Mouse (Mus musculus) ES-Bruce4 (cell line): ENCODE measurements around the gene Stmn1. TPM values are rescaled to one million over a fixed set of nuclear protein-coding genes. Genes with fewer than 3 reads are reported as not detected.
"Not testable (repeated sequence)": the region's sequence is repeated elsewhere in the genome, so short reads cannot be mapped to it uniquely, and the experiment has no call there.

ENCODE experiments used
- H3K27ac ChIP-seq: 2 replicates; pipeline ENCODE4 v1.5.1; 2012; ENCODE audit warnings: low read length, inconsistent platforms; ENCODE audit not compliant: insufficient read depth
- H3K27me3 ChIP-seq: 2 replicates; pipeline ENCODE4 v1.6.1; 2012; ENCODE audit warnings: mild to moderate bottlenecking, low read length, inconsistent platforms; ENCODE audit not compliant: control insufficient read depth, poor library complexity, insufficient read depth, severe bottlenecking
- H3K36me3 ChIP-seq: 2 replicates; pipeline ENCODE4 v1.6.1; 2012; ENCODE audit warnings: inconsistent platforms, mild to moderate bottlenecking, low read length, moderate library complexity; ENCODE audit not compliant: control insufficient read depth, poor library complexity, insufficient read depth, severe bottlenecking
- H3K4me1 ChIP-seq: one replicate; pipeline ENCODE4 v1.8.1; 2011; ENCODE audit warnings: low read length; ENCODE audit not compliant: control insufficient read depth, insufficient read depth
- H3K4me3 ChIP-seq: 2 replicates; pipeline ENCODE4 v1.5.1; 2011; ENCODE audit warnings: low read depth, mild to moderate bottlenecking, low read length
- H3K9ac ChIP-seq: 2 replicates; pipeline ENCODE4 v1.6.1; 2012; ENCODE audit warnings: low read depth, mild to moderate bottlenecking, inconsistent platforms; ENCODE audit not compliant: poor library complexity, severe bottlenecking
- H3K9me3 ChIP-seq: replicated peaks from 2 replicates; pipeline ENCODE4 v1.6.1; 2012; ENCODE audit warnings: mild to moderate bottlenecking, low read length, inconsistent platforms; ENCODE audit not compliant: control insufficient read depth, poor library complexity, insufficient read depth, severe bottlenecking
- CTCF ChIP-seq: IDR thresholded peaks from one replicate; pipeline ENCODE4 v1.8.1; 2011; ENCODE audit warnings: low read depth, low read length
- EP300 ChIP-seq: IDR thresholded peaks from 2 replicates; pipeline ENCODE4 v1.6.1; 2011; ENCODE audit warnings: low read depth, low read length; ENCODE audit not compliant: insufficient read depth
- POLR2A ChIP-seq: IDR thresholded peaks from one replicate; pipeline ENCODE4 v1.8.1; 2011; ENCODE audit warnings: low read length; ENCODE audit not compliant: insufficient read depth
- polyA plus RNA-seq: library from polyadenylated mRNA; stranded (reverse); fragments of >200 nt; gene quantifications from 2 replicates; pipeline ENCODE4 v1.2.4, GENCODE M21; 2011; ENCODE audit warnings: low read depth; ENCODE audit not compliant: missing spikeins, insufficient read depth, insufficient read length

The Stmn1 gene
- polyA plus RNA-seq, 1 experiment, result 270 TPM

- no peak for TF ChIP-seq POLR2A
- no peak for TF ChIP-seq EP300
- TF ChIP-seq CTCF, result no peak
- no peaks in the 10 kb centered on the region for H3K9me3 ChIP-seq
- no peak overlapping the region for H3K27ac ChIP-seq
- H3K4me3 ChIP-seq, result no peak overlapping the region
- no peak overlapping the region for H3K9ac ChIP-seq
- no peaks in the 10 kb centered on the region for H3K4me1 ChIP-seq
- no peaks in the 10 kb centered on the region for H3K36me3 ChIP-seq
- no peaks in the 10 kb centered on the region for H3K27me3 ChIP-seq
These were observed 16.1 kb downstream of the Stmn1 start for GRCm38 (mm10) chr4:134484231-134484630.

- Histone ChIP-seq H3K9me3 (no peaks in the 10 kb centered on the region), H3K4me1 (no peaks in the 10 kb centered on the region), H3K4me3 (no peak overlapping the region), H3K9ac (no peak overlapping the region), H3K27ac (no peak overlapping the region), H3K36me3 (no peaks in the 10 kb centered on the region), H3K27me3 (no peaks in the 10 kb centered on the region)
- TF ChIP-seq CTCF (no peak), POLR2A (no peak), EP300 (no peak)
These were observed 17.2 kb downstream of the Stmn1 start for GRCm38 (mm10) chr4:134485151-134485900.

- Histone ChIP-seq H3K4me3 (no peak overlapping the region), H3K9ac (no peak overlapping the region), H3K27me3 (no peaks in the 10 kb centered on the region), H3K4me1 (no peaks in the 10 kb centered on the region), H3K9me3 (no peaks in the 10 kb centered on the region), H3K27ac (no peak overlapping the region), H3K36me3 (no peaks in the 10 kb centered on the region)
- no peak for TF ChIP-seq POLR2A
- TF ChIP-seq EP300, result no peak
- TF ChIP-seq CTCF, result no peak
These were observed 20.1 kb downstream of the Stmn1 start for GRCm38 (mm10) chr4:134488211-134488610.

- Histone ChIP-seq H3K4me3 (no peak overlapping the region), H3K4me1 (peaks cover under 1% of the 10 kb centered on the region), H3K9ac (no peak overlapping the region), H3K27ac (no peak overlapping the region), H3K27me3 (no peaks in the 10 kb centered on the region), H3K36me3 (no peaks in the 10 kb centered on the region), H3K9me3 (no peaks in the 10 kb centered on the region)
- TF ChIP-seq CTCF, result no peak
- TF ChIP-seq EP300, result no peak
- no peak for TF ChIP-seq POLR2A
These were observed 22.0 kb downstream of the Stmn1 start for GRCm38 (mm10) chr4:134489986-134490665.

- Histone ChIP-seq H3K4me3 (no peak overlapping the region), H3K27ac (no peak overlapping the region), H3K27me3 (no peaks in the 10 kb centered on the region), H3K9me3 (no peaks in the 10 kb centered on the region), H3K4me1 (peaks cover 3% of the 10 kb centered on the region), H3K36me3 (no peaks in the 10 kb centered on the region), H3K9ac (no peak overlapping the region)
- TF ChIP-seq POLR2A (no peak), CTCF (no peak), EP300 (no peak)
These were observed 23.6 kb downstream of the Stmn1 start for GRCm38 (mm10) chr4:134491716-134492115.

- not testable (repeated sequence) for H3K9me3 ChIP-seq, H3K27me3 ChIP-seq, H3K27ac ChIP-seq, H3K36me3 ChIP-seq, H3K4me3 ChIP-seq, H3K4me1 ChIP-seq, H3K9ac ChIP-seq
These were observed 26.0 kb downstream of the Stmn1 start for GRCm38 (mm10) chr4:134494161-134494560.
